Mouse (Mus musculus): ENCODE measurements around the gene Ankrd36.
"Not testable (repeated sequence)": the region's sequence is repeated elsewhere in the genome, so short reads cannot be mapped to it uniquely, and the experiment has no call there.

The Ankrd36 gene

DNA sequence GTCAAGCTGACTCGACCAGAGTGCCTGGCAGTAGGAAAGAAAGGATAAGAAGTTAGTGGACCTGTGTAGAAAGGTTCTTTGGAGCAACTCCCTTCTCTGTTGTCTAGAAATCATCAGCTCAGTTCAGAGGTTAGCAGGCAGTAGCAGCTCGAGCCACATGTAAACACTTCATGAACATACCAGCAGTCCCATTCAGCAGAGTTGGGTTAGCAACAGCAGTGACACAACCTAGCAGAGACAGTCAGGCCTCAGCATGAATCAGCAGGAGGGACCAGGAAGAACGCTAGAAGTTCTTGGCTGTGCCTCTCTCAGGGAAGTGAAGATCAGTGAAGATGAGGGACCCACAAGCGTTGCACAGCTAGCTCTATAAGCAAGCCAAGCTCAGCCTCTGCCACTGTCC lies 24.0 kb upstream of the Ankrd36 start:
- no peak for DNase-seq (ENCODE audit: low spot score in 2 of 2)

DNA sequence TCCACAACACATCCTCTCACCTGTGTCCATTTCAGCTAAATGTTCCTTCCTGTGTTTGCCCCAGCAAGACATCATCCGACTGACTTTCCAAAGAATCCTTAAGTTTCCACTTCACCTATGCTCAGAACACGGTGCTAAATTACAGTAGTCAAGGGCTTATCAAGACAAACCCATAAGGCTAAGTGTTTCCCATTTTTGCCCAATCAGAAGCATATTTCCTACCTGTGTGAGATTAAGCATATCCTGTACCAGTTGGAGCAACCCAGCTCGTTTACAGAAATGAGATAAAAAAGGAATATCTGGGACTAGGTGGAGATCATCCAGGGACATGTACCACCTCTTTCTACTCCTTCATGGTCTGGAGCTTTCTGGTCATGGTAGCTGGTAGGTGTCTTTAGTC lies 22.8 kb upstream of the Ankrd36 start:
- DNase-seq (ENCODE audit: low spot score in 2 of 2) = no peak

DNA sequence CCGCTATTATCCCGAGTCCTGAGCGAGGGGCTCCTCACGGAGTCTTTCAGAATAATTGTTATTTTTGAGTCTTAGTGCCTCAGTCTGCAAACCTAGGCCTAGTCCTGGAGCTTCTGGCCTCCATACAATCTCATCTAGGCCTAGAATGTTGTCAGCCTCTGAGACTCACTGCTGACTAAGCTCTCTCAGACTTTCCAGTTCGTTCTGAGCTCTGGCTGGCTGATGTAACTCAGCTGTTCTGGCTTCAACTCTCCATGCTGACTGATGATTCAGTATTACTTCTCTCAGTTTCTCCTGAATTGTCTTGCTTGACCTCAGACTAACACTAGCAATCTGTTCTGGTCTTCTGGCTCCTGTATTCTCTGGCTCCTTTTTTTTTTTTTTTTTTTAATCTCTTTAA lies 18.1 kb upstream of the Ankrd36 start:
- no peak for DNase-seq (ENCODE audit: low spot score in 2 of 2)

DNA sequence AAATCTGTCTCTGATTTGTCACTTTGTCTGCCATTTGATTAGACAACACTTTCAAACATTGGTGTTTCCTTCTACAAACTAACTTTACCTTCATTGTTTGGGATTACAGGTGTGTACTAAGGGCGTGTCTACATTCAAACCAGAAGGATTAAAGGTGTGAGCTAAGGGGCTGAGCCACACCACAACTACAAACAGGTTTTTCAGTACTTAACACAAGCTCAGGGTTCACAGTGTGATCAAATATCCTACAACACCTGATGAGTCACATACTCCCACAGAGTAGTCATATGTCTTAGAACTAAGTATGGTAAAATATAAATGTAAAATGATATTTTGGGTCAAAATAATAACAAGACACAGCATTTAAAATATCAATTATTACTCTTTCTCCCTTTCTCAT lies 17.6 kb upstream of the Ankrd36 start:
- no peak for DNase-seq (ENCODE audit: low spot score in 2 of 2)

DNA sequence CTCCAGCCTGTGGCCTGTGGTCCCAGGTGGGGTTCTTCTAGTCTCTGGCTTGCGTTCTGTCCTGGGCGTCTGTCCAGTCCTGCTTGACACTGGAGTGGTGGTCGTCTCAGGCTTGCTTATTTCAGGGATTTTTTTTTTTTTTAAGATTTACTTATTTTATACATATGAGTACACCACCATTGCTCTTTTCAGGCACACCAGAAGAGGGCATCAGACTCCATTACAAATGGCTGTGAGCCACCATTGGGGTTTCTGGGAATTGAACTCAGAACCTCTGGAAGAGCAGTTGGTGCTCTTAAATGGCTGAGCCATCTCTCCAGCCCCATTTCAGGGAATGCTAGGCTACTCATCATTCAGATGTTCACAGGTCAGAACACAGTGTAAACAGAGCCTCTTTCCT lies 9.2 kb upstream of the Ankrd36 start:
- DNase-seq (ENCODE audit: low spot score in 2 of 2) = no peak

DNA sequence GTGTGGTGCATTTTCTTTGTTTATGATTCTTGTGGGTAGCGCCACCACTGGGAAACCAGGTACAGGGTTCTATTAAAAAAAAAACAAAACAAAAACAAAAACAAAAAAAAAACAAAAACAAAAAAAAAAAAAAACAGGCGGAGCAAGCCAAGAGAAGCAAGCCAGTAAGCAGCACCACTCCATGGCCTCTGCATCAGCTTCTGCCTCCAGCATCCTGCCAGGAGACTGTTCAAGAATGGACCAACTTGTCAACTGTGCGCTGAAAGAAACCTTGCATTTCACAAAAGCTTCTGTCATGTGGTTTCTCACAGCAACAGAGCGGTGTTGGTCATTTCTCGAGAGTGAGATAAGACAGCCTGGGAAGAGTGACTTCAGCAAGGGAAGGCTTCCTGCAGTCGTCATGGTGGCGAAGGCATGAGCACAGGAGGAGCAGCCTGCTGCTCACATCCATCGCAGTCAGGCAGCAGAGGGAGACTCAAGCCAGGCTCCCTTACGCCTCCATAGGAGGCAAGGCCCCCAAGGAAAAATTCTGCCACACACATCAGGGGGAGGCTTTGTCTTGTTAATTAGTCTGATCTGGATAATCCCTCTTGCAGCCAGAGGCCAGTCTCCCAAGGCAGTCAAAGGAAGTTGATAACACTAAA lies 6.7 kb upstream of the Ankrd36 start:
- no peak for DNase-seq (ENCODE audit: low spot score in 2 of 2)

DNA sequence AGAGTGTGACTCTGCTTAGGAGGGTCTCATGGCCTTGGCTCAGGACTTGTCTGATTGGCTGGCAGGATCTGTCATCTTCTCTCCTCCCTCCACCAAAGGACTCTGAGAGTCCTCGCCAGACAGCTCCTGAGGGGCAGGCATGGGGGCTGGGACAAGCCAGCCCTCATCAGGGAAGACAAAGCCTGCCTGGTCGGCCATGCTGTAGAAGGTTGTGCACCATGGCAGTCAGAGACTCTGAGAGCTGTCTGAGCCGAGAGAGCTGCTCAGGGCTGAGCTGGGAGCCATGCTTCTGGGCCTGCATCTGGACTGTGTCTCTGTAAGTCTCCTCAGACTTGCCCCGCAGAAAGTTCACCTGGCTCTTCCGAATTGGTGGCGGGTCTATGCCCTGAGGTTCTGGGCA lies 5.6 kb upstream of the Ankrd36 start:
- DNase-seq (ENCODE audit: low spot score in 2 of 2) = no peak

DNA sequence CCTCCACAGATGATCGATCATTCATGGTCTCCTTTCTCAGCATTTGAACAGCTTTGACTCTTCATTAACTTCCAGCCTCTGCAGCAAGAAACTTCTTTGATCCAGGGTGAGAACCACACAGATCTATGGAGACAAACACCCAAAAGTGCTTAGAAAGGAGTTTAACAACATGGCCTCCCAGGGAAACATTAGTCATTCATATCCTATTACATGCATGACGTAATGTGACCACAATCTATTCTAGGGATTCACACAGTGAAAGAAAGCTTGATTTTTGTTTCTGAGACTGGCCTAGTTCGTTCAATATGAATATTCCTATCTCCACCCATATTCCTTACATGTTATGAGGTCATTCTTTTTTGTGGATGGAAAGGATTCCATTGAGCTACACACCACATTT lies 3.9 kb upstream of the Ankrd36 start:
- no peak for DNase-seq (ENCODE audit: low spot score in 2 of 2)

DNA sequence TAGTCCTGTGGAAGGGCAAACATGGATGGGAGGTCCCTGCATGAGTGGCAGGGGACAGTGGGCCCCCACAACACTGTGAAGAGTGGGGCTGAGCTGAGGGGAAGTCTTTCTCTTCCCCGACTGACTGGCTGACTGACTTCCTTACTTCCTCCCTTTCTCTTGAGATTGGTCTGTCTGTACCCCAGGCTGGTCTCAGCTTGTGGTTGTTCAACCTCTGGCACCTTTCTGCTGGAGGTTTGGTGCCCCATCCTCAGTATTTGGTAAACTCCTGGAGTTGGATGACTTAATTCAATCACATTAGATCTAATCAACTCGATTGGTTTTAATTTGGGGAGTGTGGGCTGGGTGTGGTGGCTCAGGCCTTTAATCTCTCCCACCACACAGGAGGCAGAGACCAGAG lies 3.0 kb upstream of the Ankrd36 start:
- DNase-seq (ENCODE audit: low spot score in 2 of 2) = no peak

DNA sequence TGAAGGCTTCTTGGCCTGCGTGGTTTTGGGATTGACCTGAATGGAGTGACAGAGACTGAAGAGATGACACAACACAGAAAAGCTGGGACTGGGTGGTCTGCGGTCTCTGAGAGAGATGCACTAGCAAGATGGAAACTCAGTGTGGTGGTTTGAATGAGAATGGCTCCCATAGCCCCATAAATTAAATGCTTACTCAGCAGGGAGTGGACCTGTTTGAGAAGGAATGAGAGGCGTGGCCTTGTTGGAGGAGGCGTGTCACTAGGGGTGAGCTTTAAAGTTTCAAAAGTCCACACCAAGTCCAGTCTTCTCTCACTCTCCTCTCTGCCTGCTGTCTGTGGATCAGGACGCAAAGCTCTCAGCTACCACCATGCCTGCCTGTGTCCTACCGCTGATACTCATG lies 1.8 kb upstream of the Ankrd36 start:
- no peak for DNase-seq (ENCODE audit: low spot score in 2 of 2)

DNA sequence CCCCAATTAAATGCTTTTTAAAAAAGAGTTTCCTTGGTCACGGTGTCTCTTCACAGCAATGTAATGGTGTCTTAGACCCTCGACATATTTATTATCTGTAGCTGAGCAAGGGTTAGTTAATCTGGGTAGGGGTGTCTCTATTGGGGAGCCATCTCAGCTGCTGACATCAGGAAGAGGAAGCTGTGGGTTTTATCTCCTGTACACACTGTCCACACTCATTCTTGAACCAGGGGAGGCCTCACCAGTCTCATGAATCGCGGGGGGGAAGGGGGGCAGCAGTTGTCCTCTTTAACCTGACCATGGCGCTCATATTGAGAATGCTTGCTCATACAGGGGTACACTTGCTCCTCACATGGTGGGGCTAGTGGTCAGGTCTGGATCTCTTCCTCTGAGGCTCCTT lies 1.4 kb upstream of the Ankrd36 start:
- no peak for DNase-seq (ENCODE audit: low spot score in 2 of 2)

DNA sequence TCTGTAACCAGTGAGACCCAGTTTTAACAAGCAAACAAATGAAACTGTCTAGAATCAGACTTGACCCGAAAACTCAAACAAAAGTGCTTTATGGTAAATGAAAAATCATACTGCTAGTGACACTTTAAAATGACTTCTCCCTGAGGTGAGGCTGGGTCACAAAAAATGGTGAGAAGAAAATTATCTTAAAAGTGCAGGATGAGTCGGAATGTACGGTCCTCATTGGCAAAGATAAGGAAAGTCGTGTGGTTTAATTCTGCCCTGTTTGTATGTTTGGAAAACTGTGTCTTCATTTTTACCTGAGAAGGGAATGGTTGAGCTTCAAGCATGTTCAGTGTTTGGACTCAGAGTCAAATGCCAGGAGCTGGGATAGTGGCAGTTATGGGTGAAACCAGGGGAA lies 2.4 kb downstream of the Ankrd36 start:
- no peak for DNase-seq (ENCODE audit: low spot score in 2 of 2)

DNA sequence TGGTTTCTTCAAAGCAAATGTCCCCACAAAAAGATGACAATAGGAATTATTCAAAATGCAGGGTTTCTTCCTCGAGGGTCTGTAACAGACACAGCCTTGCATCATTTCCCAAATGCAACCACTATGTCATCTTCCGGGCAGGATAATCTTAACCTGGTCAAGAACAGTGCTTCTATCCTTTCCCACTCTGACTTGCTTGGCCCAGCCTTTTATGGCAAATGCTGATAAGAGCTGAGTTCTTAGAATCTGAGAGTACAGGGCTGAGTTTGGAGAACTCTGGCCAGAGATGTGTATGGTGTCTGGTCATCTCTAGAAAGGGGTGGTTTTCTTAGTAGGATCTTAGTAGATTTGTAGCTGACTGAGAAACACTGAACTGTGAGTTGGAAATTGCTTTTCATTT lies 4.3 kb downstream of the Ankrd36 start:
- DNase-seq (ENCODE audit: low spot score in 2 of 2) = no peak

DNA sequence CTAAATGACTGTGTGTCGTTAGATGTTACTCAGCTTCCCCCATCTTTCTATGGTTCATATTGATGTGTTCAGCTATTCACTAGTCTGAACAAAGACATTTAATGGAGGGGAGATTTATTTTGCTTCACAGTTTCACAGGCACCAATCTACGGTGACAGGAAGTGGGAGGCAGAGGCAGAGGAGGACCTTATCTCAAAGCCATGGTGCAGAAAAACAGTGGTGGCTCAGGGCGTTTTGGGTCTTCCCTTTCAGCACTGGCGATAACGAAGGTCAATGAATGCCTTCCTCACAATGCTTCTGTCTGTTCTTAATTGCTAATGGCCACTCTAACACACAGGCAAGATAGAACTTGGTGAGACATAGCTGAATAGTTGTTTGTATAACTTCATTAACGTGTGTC lies 5.6 kb downstream of the Ankrd36 start:
- DNase-seq (ENCODE audit: low spot score in 2 of 2) = no peak

DNA sequence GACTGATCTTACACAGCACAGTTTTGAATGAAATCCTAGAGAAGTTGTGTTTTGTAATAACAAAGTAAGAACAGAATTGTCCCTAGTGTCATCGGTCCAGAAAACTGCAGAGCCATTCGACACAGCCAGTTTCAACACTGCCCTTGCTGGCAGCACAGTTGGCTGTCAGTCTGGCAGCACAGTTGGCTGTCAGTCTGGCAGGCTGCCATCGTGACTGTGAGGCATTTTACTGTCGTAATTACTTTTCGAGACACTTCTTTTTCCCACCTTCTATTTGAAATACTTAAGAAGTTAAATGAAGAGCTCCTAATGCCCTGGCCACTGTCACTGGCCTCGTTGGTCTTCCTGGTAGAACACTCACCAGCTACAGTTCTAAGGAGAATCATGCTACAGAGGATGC lies 22.9 kb downstream of the Ankrd36 start:
- no peak for DNase-seq (ENCODE audit: low spot score in 2 of 2)

DNA sequence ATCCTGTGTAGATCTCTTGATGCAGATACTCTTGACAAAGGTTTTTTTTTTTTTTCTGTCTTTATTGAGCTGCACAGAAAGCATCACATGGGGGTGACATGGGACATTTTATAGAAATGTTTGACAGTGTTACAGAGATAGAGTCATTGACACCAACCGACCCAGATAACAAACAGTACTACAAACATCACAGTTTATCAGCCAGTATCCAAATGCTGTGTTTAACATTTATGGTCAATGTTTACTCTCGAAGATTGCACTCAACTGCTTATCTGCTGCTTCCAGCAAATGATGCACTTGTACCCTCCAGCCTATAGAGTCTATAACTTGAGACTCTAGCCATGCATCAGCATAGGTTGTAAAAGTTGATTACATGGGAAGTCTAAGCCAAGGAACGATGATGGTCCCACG lies 25.9 kb downstream of the Ankrd36 start:
- DNase-seq (ENCODE audit: low spot score in 2 of 2) = no peak

DNA sequence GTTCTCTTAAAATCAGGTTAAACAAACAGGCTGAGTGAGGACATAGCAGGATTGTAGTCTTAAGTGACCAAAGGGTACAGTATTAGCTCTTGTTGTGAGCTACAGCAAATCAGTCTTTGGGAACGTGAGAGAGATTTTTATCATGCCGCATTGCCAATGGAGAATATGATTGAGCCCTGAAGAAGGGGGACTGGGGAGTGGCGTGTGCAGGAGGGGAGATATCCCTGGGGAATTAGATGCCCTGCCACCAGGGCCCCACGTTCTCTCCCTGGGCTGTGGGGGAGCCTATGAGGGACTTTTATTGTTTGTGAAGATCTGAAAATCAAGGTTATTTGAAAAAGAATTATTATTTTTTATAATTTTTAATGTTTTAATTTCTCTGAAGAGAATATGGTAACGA lies 26.3 kb downstream of the Ankrd36 start:
- DNase-seq (ENCODE audit: low spot score in 2 of 2) = no peak

DNA sequence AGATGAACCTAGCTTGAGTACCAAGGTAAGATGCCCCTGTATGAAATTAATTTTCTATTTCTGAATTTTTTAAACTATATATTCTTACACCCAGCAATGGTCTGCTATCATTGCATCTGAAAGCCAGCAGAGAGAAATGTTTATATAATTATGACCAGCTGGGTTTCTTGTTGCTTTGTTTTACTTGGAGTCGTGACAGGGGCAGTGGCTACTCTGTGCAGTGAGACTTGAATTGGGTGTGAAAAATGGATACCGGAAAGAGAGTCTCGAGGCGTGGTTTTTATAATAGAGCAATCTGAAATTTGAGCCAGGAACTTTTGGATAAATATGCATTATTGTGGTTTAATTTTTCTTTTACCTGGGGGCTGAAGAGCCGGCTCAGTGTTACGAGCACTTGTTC lies 27.3 kb downstream of the Ankrd36 start:
- DNase-seq (ENCODE audit: low spot score in 2 of 2) = no peak

DNA sequence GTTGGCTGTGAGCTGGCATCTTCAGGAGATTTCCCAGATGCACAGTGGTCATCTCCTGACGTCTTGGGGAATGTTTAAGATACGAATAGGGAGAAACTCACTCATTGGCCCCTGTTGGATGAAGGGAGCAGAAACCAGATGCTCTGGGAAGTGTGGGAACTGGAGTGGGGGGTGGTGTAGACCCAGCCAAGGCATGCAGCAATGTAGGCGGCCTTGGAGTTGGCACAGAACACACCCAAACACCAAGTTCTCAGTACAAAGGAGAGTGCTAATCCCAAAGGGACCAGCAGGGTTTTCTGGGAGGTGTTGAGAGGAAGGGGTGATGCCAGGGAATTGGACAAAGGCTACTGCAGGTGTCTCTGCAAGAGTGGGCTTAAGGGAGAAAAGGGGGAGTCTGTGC lies 35.9 kb downstream of the Ankrd36 start:
- no peak for DNase-seq (ENCODE audit: low spot score in 2 of 2)

DNA sequence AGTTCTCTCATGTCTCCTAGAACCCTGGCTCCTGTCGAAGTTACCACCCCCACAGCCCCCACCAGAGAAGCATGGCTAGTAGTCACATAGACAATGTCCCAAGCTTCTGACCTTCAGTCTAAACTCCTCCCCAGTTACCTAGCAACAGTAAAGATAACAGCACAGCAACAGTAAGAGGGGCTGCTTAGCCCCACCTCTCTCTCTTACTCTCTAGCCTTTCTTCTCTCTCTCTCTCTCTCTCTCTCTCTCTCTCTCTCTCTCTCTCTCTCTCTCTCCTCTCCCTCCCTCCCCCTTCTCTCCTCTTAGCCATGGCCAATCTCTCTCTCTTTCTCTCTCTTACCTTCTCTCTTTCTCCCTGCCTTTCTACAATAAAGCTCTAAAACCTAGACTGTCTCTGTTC lies 42.4 kb downstream of the Ankrd36 start:
- DNase-seq (ENCODE audit: low spot score in 2 of 2) = not testable (repeated sequence)

DNA sequence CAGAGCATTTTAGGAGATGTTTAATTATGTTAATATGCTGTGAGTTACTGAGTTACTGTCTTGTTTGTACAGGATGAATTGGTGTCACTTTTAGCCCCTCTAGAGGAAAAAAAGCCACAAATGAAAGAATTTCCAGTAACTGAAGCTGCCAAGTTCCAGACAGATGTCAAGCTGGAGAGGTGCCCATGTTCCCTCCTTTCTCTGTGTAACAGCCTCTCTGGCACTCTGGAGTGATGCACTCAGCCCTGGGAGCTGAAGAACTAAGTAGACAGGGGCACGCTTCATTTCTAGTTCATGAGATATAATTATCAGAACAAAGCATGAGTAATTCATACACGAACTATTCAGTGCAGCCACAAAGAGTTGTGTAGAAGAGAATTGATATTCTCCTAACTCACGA lies 45.0 kb downstream of the Ankrd36 start:
- no peak for DNase-seq (ENCODE audit: low spot score in 2 of 2)

DNA sequence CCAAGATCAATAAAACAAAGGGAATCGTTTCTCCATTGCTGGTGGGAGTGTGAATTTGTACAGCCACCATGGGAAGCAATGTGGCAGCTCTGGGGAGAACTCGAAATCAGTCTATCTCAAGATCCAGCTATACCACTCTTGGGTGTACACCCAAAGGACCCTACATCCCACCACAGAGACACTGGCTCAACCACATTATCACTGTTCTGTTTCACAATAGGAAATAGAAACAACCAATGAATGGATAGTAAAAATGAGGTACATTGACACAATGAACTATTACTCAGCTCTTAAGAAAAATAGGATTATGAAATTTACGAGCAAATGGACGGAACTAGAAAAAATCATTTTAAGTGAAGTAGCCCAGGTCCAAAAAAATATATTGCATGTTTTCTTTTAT lies 55.6 kb downstream of the Ankrd36 start:
- DNase-seq (ENCODE audit: low spot score in 2 of 2) = no peak

DNA sequence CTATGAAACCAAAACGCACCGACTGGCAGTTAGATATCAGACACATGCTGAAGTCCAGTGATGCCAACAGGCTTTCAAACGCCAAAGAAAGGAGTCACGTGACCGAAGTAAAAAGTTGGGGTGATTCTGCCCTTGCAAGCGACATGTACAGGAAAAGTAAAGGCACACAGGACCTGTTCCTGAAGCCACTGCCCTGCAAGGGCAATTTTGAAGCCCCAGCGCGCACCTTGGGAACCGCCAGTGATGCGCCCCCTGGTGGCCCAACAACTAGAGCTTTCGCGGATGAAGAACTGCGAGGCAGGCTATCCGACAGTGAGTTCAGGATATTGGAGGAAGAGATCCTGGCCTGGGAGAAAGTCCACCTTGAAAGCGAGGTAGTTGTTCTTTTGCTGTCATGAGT lies 59.5 kb downstream of the Ankrd36 start:
- DNase-seq (ENCODE audit: low spot score in 2 of 2) = peak; percentile 51 to 69

DNA sequence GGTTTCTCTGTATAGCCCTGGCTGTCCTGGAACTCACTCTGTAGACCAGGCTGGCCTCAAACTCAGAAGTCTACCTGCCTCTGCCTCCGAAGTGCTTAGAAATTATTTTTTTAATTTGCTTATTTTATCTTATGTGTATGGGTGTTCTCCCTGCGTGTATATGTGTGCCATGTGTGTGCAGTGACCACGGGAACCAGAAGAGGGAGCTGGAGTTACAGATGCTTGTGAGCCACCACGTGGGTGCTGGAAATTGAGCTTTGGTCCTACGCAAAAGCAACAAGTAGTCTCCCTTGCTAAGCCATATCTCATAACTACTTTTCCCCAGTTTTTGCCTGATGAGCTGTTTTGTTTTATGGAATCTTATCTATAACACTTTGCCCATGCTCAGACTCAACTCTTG lies 73.6 kb downstream of the Ankrd36 start:
- no peak for DNase-seq (ENCODE audit: low spot score in 2 of 2)

DNA sequence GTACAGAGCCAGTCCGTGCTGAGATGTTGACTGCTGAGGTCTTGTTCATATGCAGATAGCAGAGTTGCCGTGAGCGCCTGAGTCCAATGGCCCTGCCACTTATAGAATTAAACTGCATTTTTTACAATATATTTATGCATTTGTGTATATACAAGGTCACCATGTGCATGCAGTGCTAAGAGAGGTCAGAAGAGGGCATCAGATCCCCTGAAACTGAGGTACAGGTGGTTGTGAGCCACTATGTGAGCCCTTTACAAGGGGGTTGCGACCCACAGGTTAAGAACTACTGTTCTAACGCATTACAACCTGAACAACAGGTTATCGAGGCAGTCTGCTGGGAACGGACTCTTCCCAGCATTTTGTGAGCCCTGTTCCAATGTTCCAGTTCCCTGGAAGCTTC lies 80.8 kb downstream of the Ankrd36 start:
- DNase-seq (ENCODE audit: low spot score in 2 of 2) = no peak
